Mouse (Mus musculus): Measurements from ENCODE around the gene Wdr53.
"Not testable (repeated sequence)": the region's sequence is repeated elsewhere in the genome, so short reads cannot be mapped to it uniquely, and the experiment has no call there.

Gene Wdr53

GRCm38 (mm10) chr16:32278396-32278795, 31.4 kb downstream of the Wdr53 start:
- no peak for DNase-seq (ENCODE audit: low spot score)

- DNase-seq (ENCODE audit: low spot score), result no peak
Observed at GRCm38 (mm10) chr16:32280211-32280610, 33.2 kb downstream of the Wdr53 start.

GRCm38 (mm10) chr16:32282608-32283007, 35.6 kb downstream of the Wdr53 start:
- no peak for DNase-seq (ENCODE audit: low spot score)

GRCm38 (mm10) chr16:32291821-32292220, 44.8 kb downstream of the Wdr53 start:
- DNase-seq (ENCODE audit: low spot score), result no peak

- DNase-seq (ENCODE audit: low spot score), result not testable (repeated sequence)
Observed at GRCm38 (mm10) chr16:32299617-32300016, 52.6 kb downstream of the Wdr53 start.

- no peak for DNase-seq (ENCODE audit: low spot score)
Observed at GRCm38 (mm10) chr16:32303046-32303445, 56.0 kb downstream of the Wdr53 start.

- no peak for DNase-seq (ENCODE audit: low spot score)
Observed at GRCm38 (mm10) chr16:32303886-32304285, 56.9 kb downstream of the Wdr53 start.
